9 mouse cellular contexts compared by ENCODE assay signal in the genomic region with DNA sequence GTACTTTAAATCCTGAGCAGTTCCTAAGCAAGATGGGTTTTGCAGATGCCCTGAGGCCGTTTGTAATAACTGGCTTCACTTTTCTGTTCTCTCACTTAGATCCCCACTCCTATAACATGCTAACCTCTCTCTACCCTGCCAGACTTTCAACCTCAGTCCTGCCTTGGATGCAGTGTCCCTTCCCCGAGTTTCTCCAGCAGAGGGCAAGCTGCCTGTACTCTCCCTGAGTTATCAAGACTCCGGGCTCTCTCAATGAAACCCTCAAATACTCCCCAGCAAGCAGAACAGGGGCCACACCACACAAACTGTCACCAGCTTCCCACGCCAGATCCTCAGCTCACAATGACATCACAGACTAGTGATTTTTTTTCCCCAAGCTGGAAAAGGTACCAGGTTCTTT.
DNase-seq lines count a peak whose midpoint lies in the region; ATAC-seq and TF ChIP-seq lines count a peak whose summit lies in the region.
"Had no signal": no experiment of that assay in that cellular context is flagged by ENCODE, and none has a peak within 500 bp of the region (broad histone marks: within the 10 kb centered on the region; RNA-seq: fewer than 3 reads in every experiment).

No protein-coding gene starts in this region.

- no peaks in the 10 kb centered on the region for H3K4me1 ChIP-seq in heart, postnatal 0 days (ENCODE audit: control insufficient read depth, insufficient read depth)
- no peaks in the 10 kb centered on the region for H3K4me1 ChIP-seq in heart, embryonic 10.5 days
- H3K4me1 ChIP-seq in lung, postnatal 0 days (ENCODE audit: insufficient read depth, low read depth, low read length): no peaks in the 10 kb centered on the region
- H3K4me1 ChIP-seq in limb, embryonic 12.5 days (replicated peaks): peaks cover 17% of the 10 kb centered on the region; the same call in 1 of the 2 replicates

- intact Hi-C loops in left cerebral cortex, postnatal 10 days (cut with DNase I): no loop called here

- no peak overlapping the region for H3K9ac ChIP-seq in heart, postnatal 0 days (replicated peaks; ENCODE audit: low read depth, low read length)
- H3K9ac ChIP-seq in lung, postnatal 0 days (replicated peaks; ENCODE audit: low read depth): no peak overlapping the region
- H3K9ac ChIP-seq in limb, embryonic 12.5 days (replicated peaks): no peak overlapping the region
- H3K9ac ChIP-seq: midbrain, embryonic 12.5 days had no signal

- no peaks in the 10 kb centered on the region for H3K9me3 ChIP-seq in heart, postnatal 0 days (replicated peaks; ENCODE audit: control insufficient read depth, low read length)
- no peaks in the 10 kb centered on the region for H3K9me3 ChIP-seq in heart, embryonic 10.5 days
- H3K9me3 ChIP-seq in lung, postnatal 0 days (ENCODE audit: low read length): no peaks in the 10 kb centered on the region
- H3K9me3 ChIP-seq in limb, embryonic 12.5 days: no peaks in the 10 kb centered on the region
- H3K9me3 ChIP-seq: midbrain, embryonic 12.5 days had no signal

- no peaks in the 10 kb centered on the region for H3K27me3 ChIP-seq in heart, postnatal 0 days (ENCODE audit: control insufficient read depth, insufficient read depth, low read length)
- no peaks in the 10 kb centered on the region for H3K27me3 ChIP-seq in heart, embryonic 10.5 days (ENCODE audit: insufficient read depth, poor library complexity, severe bottlenecking)
- H3K27me3 ChIP-seq in lung, postnatal 0 days (replicated peaks; ENCODE audit: insufficient read depth, low read length): no peaks in the 10 kb centered on the region
- H3K27me3 ChIP-seq in limb, embryonic 12.5 days: peaks cover 10% of the 10 kb centered on the region; the same call in 1 of the 2 replicates
- H3K27me3 ChIP-seq: midbrain, embryonic 12.5 days had no signal

- no peak overlapping the region for H3K4me2 ChIP-seq in heart, postnatal 0 days (ENCODE audit: low read depth, low read length)
- H3K4me2 ChIP-seq in lung, postnatal 0 days (replicated peaks; ENCODE audit: low read depth, low read length): no peak overlapping the region
- no peak overlapping the region for H3K4me2 ChIP-seq in limb, embryonic 12.5 days
- H3K4me2 ChIP-seq: midbrain, embryonic 12.5 days had no signal

- DNase-seq in heart, postnatal 0 days (ENCODE audit: low spot score): peak; percentile 13
- no peak for DNase-seq in heart, embryonic 10.5 days (ENCODE audit: low spot score)
- DNase-seq in lung, postnatal 0 days (ENCODE audit: low spot score): peak; percentile 19
- DNase-seq in lung, postnatal 10 days: no peak
- peak; percentile 61 for DNase-seq in brain, adult 2 months (ENCODE audit: low read depth, low spot score)
- DNase-seq in layer of hippocampus, postnatal 36 days: no peak
- DNase-seq in left cerebral cortex, postnatal 10 days (ENCODE audit: extremely low spot score in 1 of 2, low spot score in 2 of 2): no peak

- WGBS in heart, postnatal 0 days: 16% methylated on average over 4 of the region's 4 CpGs
- 36% methylated on average over 4 of the region's 4 CpGs for WGBS in heart, embryonic 10.5 days
- WGBS in lung, postnatal 0 days: 20% methylated on average over 4 of the region's 4 CpGs
- WGBS in limb, embryonic 12.5 days: 30% methylated on average over 4 of the region's 4 CpGs

- TF ChIP-seq EP300 in heart, postnatal 0 days (IDR thresholded peaks at IDR 0.05; ENCODE audit: low read depth): no peak
- TF ChIP-seq EP300 in lung, postnatal 0 days (IDR thresholded peaks at IDR 0.05): no peak

- no peak overlapping the region for H3K4me3 ChIP-seq in heart, postnatal 0 days (ENCODE audit: low read depth, low read length)
- no peak overlapping the region for H3K4me3 ChIP-seq in heart, embryonic 10.5 days
- no peak overlapping the region for H3K4me3 ChIP-seq in lung, postnatal 0 days (ENCODE audit: low read depth, low read length)
- no peak overlapping the region for H3K4me3 ChIP-seq in limb, embryonic 12.5 days (replicated peaks)
- H3K4me3 ChIP-seq: midbrain, embryonic 12.5 days had no signal

- no peak overlapping the region for H3K27ac ChIP-seq in heart, postnatal 0 days (ENCODE audit: low read depth)
- H3K27ac ChIP-seq in heart, embryonic 10.5 days: no peak overlapping the region
- no peak overlapping the region for H3K27ac ChIP-seq in lung, postnatal 0 days (ENCODE audit: low read length)
- no peak overlapping the region for H3K27ac ChIP-seq in limb, embryonic 12.5 days
- H3K27ac ChIP-seq: midbrain, embryonic 12.5 days had no signal

- ATAC-seq in heart, postnatal 0 days (ENCODE audit: insufficient read depth, low read depth): no peak
- ATAC-seq in lung, postnatal 0 days: no peak
- peak; percentile 66; the same call in 1 of the 2 replicates for ATAC-seq in limb, embryonic 12.5 days (ENCODE audit: insufficient number of reproducible peaks, insufficient read depth, low FRiP score, low TSS enrichment, low read depth)

- peak; percentile 49 for TF ChIP-seq CTCF in heart, postnatal 0 days (IDR thresholded peaks at IDR 0.05; ENCODE audit: low read depth)
- TF ChIP-seq CTCF in lung, postnatal 0 days (IDR thresholded peaks at IDR 0.05): peak; percentile 36

- no peaks in the 10 kb centered on the region for H3K36me3 ChIP-seq in heart, postnatal 0 days (replicated peaks; ENCODE audit: control insufficient read depth, insufficient read depth, low read length)
- H3K36me3 ChIP-seq in heart, embryonic 10.5 days: no peaks in the 10 kb centered on the region
- H3K36me3 ChIP-seq in lung, postnatal 0 days (ENCODE audit: insufficient read depth, low read length): no peaks in the 10 kb centered on the region
- H3K36me3 ChIP-seq in limb, embryonic 12.5 days: no peaks in the 10 kb centered on the region
- H3K36me3 ChIP-seq: midbrain, embryonic 12.5 days had no signal

Comparison
In these comparisons a context has a peak if more than half of its experiments do, and no peak if none do; other contexts are left out.
1. DNase-seq: peak in heart, postnatal 0 days (single experiment), lung, postnatal 0 days (single experiment) and brain, adult 2 months (single experiment); none in heart, embryonic 10.5 days (single experiment), lung, postnatal 10 days (single experiment), layer of hippocampus, postnatal 36 days (0 of 2) and left cerebral cortex, postnatal 10 days (0 of 2).